Mouse (Mus musculus) lung, adult 2 months (tissue): ENCODE measurements around the gene Cd9.

Source experiments
- CTCF ChIP-seq: fragments of 200-500 bp; IDR thresholded peaks from 2 replicates; pipeline ENCODE4 v1.5.1; 2011; ENCODE audit warnings: mild to moderate bottlenecking, low read length, control low read depth; ENCODE audit not compliant: insufficient read depth
- POLR2A ChIP-seq: fragments of 200-500 bp; IDR thresholded peaks from 2 replicates; pipeline ENCODE4 v1.6.1; 2011; ENCODE audit warnings: low read depth, mild to moderate bottlenecking, control low read depth, low read length, borderline replicate concordance; ENCODE audit errors: extremely low read depth

GRCm38 (mm10) chr6:125512950-125513596 lies 18.5 kb upstream of the Cd9 start:
- TF ChIP-seq POLR2A (no peak), CTCF (no peak)
